Mouse (Mus musculus): ENCODE measurements around the gene Gm11444. TPM values are rescaled to one million over a fixed set of nuclear protein-coding genes. Genes with fewer than 3 reads are reported as not detected.

Gm11444 gene
- 0.18 TPM in 1 of 2 replicates, not detected in the other for polyA plus RNA-seq (2015; fragmentation: Nextera tagmentation; extraction: Ambion mirVana)

- ATAC-seq (ENCODE audit: low FRiP score, low TSS enrichment) (no peak), DNase-seq (ENCODE audit: low spot score) (no peak)
- Histone ChIP-seq H3K4me1 (replicated peaks; ENCODE audit: control insufficient read depth, insufficient read depth) (no peaks in the 10 kb centered on the region), H3K4me3 (ENCODE audit: low read depth, low read length) (no peak within 1 kb of the TSS), H3K36me3 (ENCODE audit: control insufficient read depth, insufficient read depth, low read length) (no peaks in the 10 kb centered on the region), H3K4me2 (replicated peaks; ENCODE audit: low read depth) (no peak within 1 kb of the TSS; the same call in 1 of the 2 replicates), H3K27ac (replicated peaks) (no peak within 1 kb of the TSS), H3K9ac (ENCODE audit: low read length) (no peak within 1 kb of the TSS), H3K9me3 (ENCODE audit: control insufficient read depth, low read length) (no peaks in the 10 kb centered on the region), H3K27me3 (ENCODE audit: control insufficient read depth, insufficient read depth, low read length) (no peaks in the 10 kb centered on the region)
- WGBS, result 86% methylated on average over 6 of the region's 6 CpGs
- TF ChIP-seq CTCF (IDR thresholded peaks at IDR 0.05; ENCODE audit: low read depth), result no peak
- TF ChIP-seq EP300 (optimal IDR thresholded peaks at IDR 0.05), result no peak
These were observed at the start of gene Gm11444 for GRCm38 (mm10) chr11:85850233-85850632. Gene Gm11444, minus strand, starts transcription at chr11:85850333.

DNA sequence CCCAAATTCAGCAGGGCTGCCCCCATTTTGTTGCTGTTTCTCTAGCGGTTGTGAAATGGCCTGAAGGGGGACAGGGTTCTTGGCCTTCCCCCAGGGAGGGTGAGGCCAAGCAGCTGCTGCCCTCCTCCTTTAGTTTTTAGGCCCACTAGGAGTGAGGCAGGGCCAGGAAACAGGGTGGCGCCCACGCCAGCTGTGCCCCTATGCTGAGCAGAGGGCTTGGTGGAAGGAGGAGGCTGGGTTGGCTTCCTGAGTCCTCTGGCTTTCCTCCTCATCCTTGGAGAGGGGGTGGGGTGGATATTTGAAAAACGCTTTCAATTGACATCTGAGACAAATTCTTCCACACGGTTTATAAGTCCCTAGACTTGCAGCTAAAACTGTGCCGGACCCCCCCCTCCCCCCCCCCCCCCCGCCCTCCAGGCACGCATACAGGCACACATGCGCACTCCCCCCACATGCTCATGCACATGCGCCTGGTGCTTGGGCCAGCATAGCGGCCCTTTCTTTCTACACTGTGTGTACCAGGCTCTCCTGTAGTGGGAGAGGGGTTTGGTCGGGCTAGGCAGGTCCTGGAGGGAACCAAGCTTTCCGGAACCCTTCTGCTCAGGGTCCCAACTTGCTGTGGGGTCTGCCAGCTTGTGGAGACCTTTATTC lies 46.3 kb upstream of the Gm11444 start:
- peak; percentile 38; the same call in 1 of the 2 replicates for ATAC-seq (ENCODE audit: low FRiP score, low TSS enrichment)
- peaks cover 4% of the 10 kb centered on the region; the same call in 1 of the 2 replicates for H3K4me1 ChIP-seq (replicated peaks; ENCODE audit: control insufficient read depth, insufficient read depth)
- no peak overlapping the region for H3K4me2 ChIP-seq (replicated peaks; ENCODE audit: low read depth)
- WGBS, result 47% methylated on average over 10 of the region's 13 CpGs
- H3K4me3 ChIP-seq (ENCODE audit: low read depth, low read length), result no peak overlapping the region
- no peak overlapping the region for H3K27ac ChIP-seq (replicated peaks)
- peak; percentile 31 for DNase-seq (ENCODE audit: low spot score)
- no peaks in the 10 kb centered on the region for H3K36me3 ChIP-seq (ENCODE audit: control insufficient read depth, insufficient read depth, low read length)
- TF ChIP-seq CTCF (IDR thresholded peaks at IDR 0.05; ENCODE audit: low read depth) (no peak), EP300 (optimal IDR thresholded peaks at IDR 0.05) (no peak)
- no peaks in the 10 kb centered on the region for H3K9me3 ChIP-seq (ENCODE audit: control insufficient read depth, low read length)
- H3K27me3 ChIP-seq (ENCODE audit: control insufficient read depth, insufficient read depth, low read length), result peaks cover 18% of the 10 kb centered on the region; the same call in 1 of the 2 replicates
- H3K9ac ChIP-seq (ENCODE audit: low read length), result no peak overlapping the region

GRCm38 (mm10) chr11:85894731-85895545 lies 44.8 kb upstream of the Gm11444 start:
- H3K27me3 ChIP-seq (ENCODE audit: control insufficient read depth, insufficient read depth, low read length), result peaks cover 30% of the 10 kb centered on the region
- DNase-seq (ENCODE audit: low spot score) (peak; percentile 41), ATAC-seq (ENCODE audit: low FRiP score, low TSS enrichment) (no peak)
- H3K4me2 ChIP-seq (replicated peaks; ENCODE audit: low read depth), result peak overlapping the region; percentile 56
- H3K9me3 ChIP-seq (ENCODE audit: control insufficient read depth, low read length), result no peaks in the 10 kb centered on the region
- H3K27ac ChIP-seq (replicated peaks), result no peak overlapping the region
- H3K4me3 ChIP-seq (ENCODE audit: low read depth, low read length), result peak overlapping the region; percentile 29
- peak overlapping the region; percentile 41; the same call in 1 of the 2 replicates for H3K9ac ChIP-seq (ENCODE audit: low read length)
- no peak for TF ChIP-seq CTCF (IDR thresholded peaks at IDR 0.05; ENCODE audit: low read depth)
- TF ChIP-seq EP300 (optimal IDR thresholded peaks at IDR 0.05), result no peak
- 6% methylated on average over 42 of the region's 43 CpGs for WGBS
- peaks cover 4% of the 10 kb centered on the region; the same call in 1 of the 2 replicates for H3K4me1 ChIP-seq (replicated peaks; ENCODE audit: control insufficient read depth, insufficient read depth)
- no peaks in the 10 kb centered on the region for H3K36me3 ChIP-seq (ENCODE audit: control insufficient read depth, insufficient read depth, low read length)

- ATAC-seq (ENCODE audit: low FRiP score, low TSS enrichment) (no peak), DNase-seq (ENCODE audit: low spot score) (no peak)
- H3K9ac ChIP-seq (ENCODE audit: low read length), result no peak overlapping the region
- 28% methylated on average over 3 of the region's 3 CpGs for WGBS
- H3K4me2 ChIP-seq (replicated peaks; ENCODE audit: low read depth), result no peak overlapping the region
- no peaks in the 10 kb centered on the region for H3K9me3 ChIP-seq (ENCODE audit: control insufficient read depth, low read length)
- peaks cover 34% of the 10 kb centered on the region for H3K27me3 ChIP-seq (ENCODE audit: control insufficient read depth, insufficient read depth, low read length)
- peaks cover 4% of the 10 kb centered on the region; the same call in 1 of the 2 replicates for H3K4me1 ChIP-seq (replicated peaks; ENCODE audit: control insufficient read depth, insufficient read depth)
- no peak overlapping the region for H3K27ac ChIP-seq (replicated peaks)
- H3K36me3 ChIP-seq (ENCODE audit: control insufficient read depth, insufficient read depth, low read length), result no peaks in the 10 kb centered on the region
- TF ChIP-seq CTCF (IDR thresholded peaks at IDR 0.05; ENCODE audit: low read depth) (no peak), EP300 (optimal IDR thresholded peaks at IDR 0.05) (no peak)
- H3K4me3 ChIP-seq (ENCODE audit: low read depth, low read length), result no peak overlapping the region
These were observed 44.0 kb upstream of the Gm11444 start for GRCm38 (mm10) chr11:85894136-85894530.

GRCm38 (mm10) chr11:85893400-85894135 lies 43.4 kb upstream of the Gm11444 start:
- no peaks in the 10 kb centered on the region for H3K9me3 ChIP-seq (ENCODE audit: control insufficient read depth, low read length)
- TF ChIP-seq EP300 (optimal IDR thresholded peaks at IDR 0.05) (no peak), CTCF (IDR thresholded peaks at IDR 0.05; ENCODE audit: low read depth) (no peak)
- H3K4me2 ChIP-seq (replicated peaks; ENCODE audit: low read depth), result no peak overlapping the region
- no peaks in the 10 kb centered on the region for H3K36me3 ChIP-seq (ENCODE audit: control insufficient read depth, insufficient read depth, low read length)
- DNase-seq (ENCODE audit: low spot score) (no peak), ATAC-seq (ENCODE audit: low FRiP score, low TSS enrichment) (no peak)
- H3K9ac ChIP-seq (ENCODE audit: low read length), result no peak overlapping the region
- H3K4me3 ChIP-seq (ENCODE audit: low read depth, low read length), result no peak overlapping the region
- H3K27ac ChIP-seq (replicated peaks), result no peak overlapping the region
- 17% methylated on average over 13 of the region's 13 CpGs for WGBS
- peaks cover 34% of the 10 kb centered on the region for H3K27me3 ChIP-seq (ENCODE audit: control insufficient read depth, insufficient read depth, low read length)
- peaks cover 4% of the 10 kb centered on the region; the same call in 1 of the 2 replicates for H3K4me1 ChIP-seq (replicated peaks; ENCODE audit: control insufficient read depth, insufficient read depth)
